10 mouse cellular contexts compared by ENCODE assay signal in the genomic region with DNA sequence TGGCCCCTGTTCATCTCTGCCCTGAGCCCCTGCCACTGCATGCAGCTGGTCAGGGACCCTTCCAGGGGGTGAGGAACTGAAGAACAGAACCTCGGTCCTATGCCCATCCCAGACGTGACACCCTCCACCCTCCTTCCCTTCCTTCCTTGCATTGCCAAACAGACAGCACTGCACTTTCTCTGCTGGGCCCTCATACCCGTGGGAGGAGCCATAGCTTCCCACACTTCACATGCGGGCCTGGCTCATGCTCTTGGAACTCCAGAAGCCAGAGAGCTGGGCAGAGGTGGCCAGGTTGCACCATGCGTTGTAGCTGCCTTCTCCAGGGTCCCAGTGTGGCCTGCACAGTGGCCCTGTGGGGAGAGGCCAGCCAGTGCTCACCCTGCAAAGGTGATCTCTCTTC.
DNase-seq lines count a peak whose midpoint lies in the region; ATAC-seq lines count a peak whose summit lies in the region.
"Had no signal": no experiment of that assay in that cellular context is flagged by ENCODE, and none has a peak within 500 bp of the region (broad histone marks: within the 10 kb centered on the region; RNA-seq: fewer than 3 reads in every experiment).

No protein-coding gene starts in this region.

- WGBS in hindbrain, embryonic 16.5 days, result 47% methylated on average over 5 of the region's 5 CpGs
- WGBS in stomach, embryonic 16.5 days, result 32% methylated on average over 5 of the region's 5 CpGs

- peak overlapping the region; percentile 42 for H3K4me3 ChIP-seq in megakaryocyte, embryonic 14.5 days (replicated peaks)
- H3K4me3 ChIP-seq in hindbrain, embryonic 16.5 days (ENCODE audit: low read length), result no peak overlapping the region
- no peak overlapping the region for H3K4me3 ChIP-seq in stomach, embryonic 16.5 days (replicated peaks; ENCODE audit: low read length)

- H3K4me1 ChIP-seq in megakaryocyte, embryonic 14.5 days, result peaks cover 65% of the 10 kb centered on the region
- peaks cover 22% of the 10 kb centered on the region for H3K4me1 ChIP-seq in hindbrain, embryonic 16.5 days (ENCODE audit: control insufficient read depth, insufficient read depth, low read depth, low read length)
- peaks cover 17% of the 10 kb centered on the region for H3K4me1 ChIP-seq in stomach, embryonic 16.5 days (ENCODE audit: control insufficient read depth, insufficient read depth, low read length)

- H3K9ac ChIP-seq in hindbrain, embryonic 16.5 days (ENCODE audit: low read depth, low read length), result peak overlapping the region; percentile 14; the same call in 1 of the 2 replicates
- H3K9ac ChIP-seq in stomach, embryonic 16.5 days (ENCODE audit: low read length), result no peak overlapping the region

- H3K27ac ChIP-seq in hindbrain, embryonic 16.5 days (ENCODE audit: low read depth, low read length), result peak overlapping the region; percentile 66; the same call in 1 of the 2 replicates
- peak overlapping the region; percentile 38 for H3K27ac ChIP-seq in stomach, embryonic 16.5 days (ENCODE audit: low read length)

- ATAC-seq in megakaryocyte, adult 5-6 weeks (ENCODE audit: poor library complexity, severe bottlenecking), result no peak
- ATAC-seq in hindbrain, embryonic 16.5 days, result peak; percentile 28; the same call in 1 of the 2 replicates
- no peak for ATAC-seq in stomach, embryonic 16.5 days (ENCODE audit: insufficient read depth, low FRiP score)
- ATAC-seq: inflammation-experienced regulatory T-cells, adult 6 months had no signal

- H3K4me2 ChIP-seq in hindbrain, embryonic 16.5 days (ENCODE audit: low read length), result no peak overlapping the region
- H3K4me2 ChIP-seq in stomach, embryonic 16.5 days (ENCODE audit: low read depth, low read length), result no peak overlapping the region

- peak; percentile 95 for DNase-seq in heart, adult 11 months
- no peak for DNase-seq in heart, postnatal 36 days
- no peak for DNase-seq in layer of hippocampus, adult 18-20 months (ENCODE audit: low spot score in 2 of 2)
- DNase-seq in urinary bladder, adult 2 months (ENCODE audit: low spot score), result no peak
- DNase-seq: thymus, postnatal 4 days had no signal

- no peaks in the 10 kb centered on the region for H3K27me3 ChIP-seq in megakaryocyte, embryonic 14.5 days (replicated peaks)
- H3K27me3 ChIP-seq in hindbrain, embryonic 16.5 days (replicated peaks; ENCODE audit: control insufficient read depth, insufficient read depth, low read length), result no peaks in the 10 kb centered on the region
- no peaks in the 10 kb centered on the region for H3K27me3 ChIP-seq in stomach, embryonic 16.5 days (ENCODE audit: control insufficient read depth, insufficient read depth, low read length)

- H3K9me3 ChIP-seq in megakaryocyte, embryonic 14.5 days, result peaks cover 5% of the 10 kb centered on the region; the same call in 1 of the 2 replicates
- H3K9me3 ChIP-seq in hindbrain, embryonic 16.5 days (ENCODE audit: control insufficient read depth, low read length), result no peaks in the 10 kb centered on the region
- no peaks in the 10 kb centered on the region for H3K9me3 ChIP-seq in stomach, embryonic 16.5 days (replicated peaks; ENCODE audit: control insufficient read depth, low read length)

- intact Hi-C loops in heart, postnatal 36 days (cut with DNase I), result loop anchor here (2.0 kb wide), 1 partner anchor 66 kb away; no protein-coding TSS in a partner anchor

- peaks cover 24% of the 10 kb centered on the region for H3K36me3 ChIP-seq in megakaryocyte, embryonic 14.5 days (replicated peaks; ENCODE audit: low read length)
- H3K36me3 ChIP-seq in hindbrain, embryonic 16.5 days (ENCODE audit: control insufficient read depth, insufficient read depth, low read length), result peaks cover 15% of the 10 kb centered on the region
- peaks cover 2% of the 10 kb centered on the region; the same call in 1 of the 2 replicates for H3K36me3 ChIP-seq in stomach, embryonic 16.5 days (ENCODE audit: control insufficient read depth, insufficient read depth, low read length)
